Comparison of ENCODE assay signal across 18 mouse cellular contexts in genomic region chr12:26577438-26577837, GRCm38 (mm10).
DNase-seq lines count a peak whose midpoint lies in the region; ATAC-seq lines count a peak whose summit lies in the region.
"Had no signal": no experiment of that assay in that cellular context is flagged by ENCODE, and none has a peak within 500 bp of the region (broad histone marks: within the 10 kb centered on the region; RNA-seq: fewer than 3 reads in every experiment).

No protein-coding gene starts in this region.

- DNase-seq in right cerebral cortex, adult 18-20 months = peak; percentile 74
- DNase-seq in right cerebral cortex, postnatal 4 days = no peak
- peak; percentile 21 to 73 for DNase-seq in frontal cortex, postnatal 36 days (ENCODE audit: low spot score in 2 of 2)
- DNase-seq in left cerebral cortex, adult 9 months (ENCODE audit: low spot score in 2 of 2) = peak; percentile 42 to 72
- no peak for DNase-seq in gastrocnemius, adult 18-20 months (ENCODE audit: low spot score)
- no peak for DNase-seq in lung, postnatal 36 days
- DNase-seq: adrenal gland, adult 2 months; cerebellum, adult 8-10 months; heart, postnatal 10 days; lung, postnatal 14 days had no signal

- ATAC-seq in midbrain, embryonic 13.5 days = no peak
- ATAC-seq: CD4-positive, CD25-positive, alpha-beta regulatory T cell, adult 4 months; intestine, postnatal 0 days had no signal

- no peak overlapping the region for H3K4me2 ChIP-seq in midbrain, embryonic 13.5 days (replicated peaks)
- H3K4me2 ChIP-seq: hindbrain, embryonic 13.5 days; limb, embryonic 12.5 days; liver, embryonic 15.5 days; neural tube, embryonic 15.5 days had no signal

- 92% methylated on average over 6 of the region's 6 CpGs for WGBS in midbrain, embryonic 13.5 days

- no peak overlapping the region for H3K4me3 ChIP-seq in midbrain, embryonic 13.5 days (replicated peaks)
- H3K4me3 ChIP-seq: hindbrain, embryonic 13.5 days; limb, embryonic 12.5 days; liver, embryonic 15.5 days; neural tube, embryonic 15.5 days had no signal

- H3K9ac ChIP-seq in midbrain, embryonic 13.5 days (replicated peaks) = no peak overlapping the region
- H3K9ac ChIP-seq: hindbrain, embryonic 13.5 days; limb, embryonic 12.5 days; liver, embryonic 15.5 days; neural tube, embryonic 15.5 days had no signal

- H3K27ac ChIP-seq in midbrain, embryonic 13.5 days = no peak overlapping the region
- H3K27ac ChIP-seq: hindbrain, embryonic 13.5 days; kidney, postnatal 0 days; limb, embryonic 12.5 days; liver, embryonic 15.5 days; neural tube, embryonic 15.5 days had no signal

- H3K4me1 ChIP-seq in midbrain, embryonic 13.5 days (replicated peaks) = no peaks in the 10 kb centered on the region
- H3K4me1 ChIP-seq: hindbrain, embryonic 13.5 days; liver, embryonic 15.5 days; neural tube, embryonic 15.5 days had no signal

- H3K27me3 ChIP-seq in midbrain, embryonic 13.5 days = no peaks in the 10 kb centered on the region
- H3K27me3 ChIP-seq: hindbrain, embryonic 13.5 days; limb, embryonic 12.5 days; liver, embryonic 15.5 days; neural tube, embryonic 15.5 days had no signal

- no peaks in the 10 kb centered on the region for H3K36me3 ChIP-seq in midbrain, embryonic 13.5 days
- H3K36me3 ChIP-seq: hindbrain, embryonic 13.5 days; limb, embryonic 12.5 days; liver, embryonic 15.5 days; neural tube, embryonic 15.5 days had no signal

- peaks cover 4% of the 10 kb centered on the region; the same call in 1 of the 2 replicates for H3K9me3 ChIP-seq in midbrain, embryonic 13.5 days
- H3K9me3 ChIP-seq: liver, embryonic 15.5 days; neural tube, embryonic 15.5 days had no signal

Comparison
In these comparisons a context has a peak if more than half of its experiments do, and no peak if none do; other contexts are left out.
1. DNase-seq: peak in right cerebral cortex, adult 18-20 months (single experiment), frontal cortex, postnatal 36 days (2 of 2) and left cerebral cortex, adult 9 months (2 of 2); none in right cerebral cortex, postnatal 4 days (single experiment), gastrocnemius, adult 18-20 months (single experiment) and lung, postnatal 36 days (single experiment).